Mouse (Mus musculus) bone marrow macrophage, adult 2 months (primary cell): ENCODE measurements around the gene Hydin.

Experiments
- CTCF ChIP-seq: IDR thresholded peaks from 2 replicates; pipeline ENCODE4 v1.5.1; 2012; ENCODE audit warnings: low read depth, mild to moderate bottlenecking, low read length, moderate library complexity
- POLR2A ChIP-seq: IDR thresholded peaks from 2 replicates; pipeline ENCODE4 v1.6.1; 2012; ENCODE audit warnings: mild to moderate bottlenecking, low read depth, low read length, borderline replicate concordance

DNA sequence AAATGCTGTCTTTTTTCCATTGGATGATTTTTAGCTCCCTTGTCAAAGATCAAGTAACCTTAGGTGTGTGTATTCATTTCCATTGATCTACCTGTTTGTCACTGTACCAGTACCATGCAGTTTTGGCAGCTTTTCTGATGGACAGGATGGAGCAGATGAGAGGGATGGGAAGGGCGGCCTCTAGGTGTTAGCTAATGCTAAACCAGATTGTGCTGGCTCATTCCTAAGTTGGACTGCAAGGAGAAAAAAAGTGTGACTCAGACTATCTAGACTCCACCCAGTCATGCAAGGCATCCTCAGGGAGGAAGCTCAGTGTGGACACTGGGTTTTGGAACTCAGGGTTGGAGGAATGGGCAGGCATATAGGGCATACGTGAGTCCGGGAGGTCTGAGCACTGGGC lies 381.8 kb downstream of the Hydin start:
- TF ChIP-seq CTCF (no peak), POLR2A (no peak)
